Mouse (Mus musculus): Measurements from ENCODE around the gene Hist1h2ap. TPM values are rescaled to one million over a fixed set of nuclear protein-coding genes. Genes with fewer than 3 reads are reported as not detected.

Gene Hist1h2ap
- polyA plus RNA-seq, 1 experiment from 2014 or later = 4,141 TPM

Small RNAs within 50 kb of the gene (microRNA-seq; reads per million reads assigned to microRNA genes)
- gene Gm19658 = not detected
- gene Gm44346 = not detected
- not detected for gene Gm44466

Other genes starting within 250 kb of the Hist1h2ap start
- gene Olfr1362, start 219.5 kb downstream of the Hist1h2ap start, polyA plus RNA-seq (2014; fragmentation: Nextera tagmentation; extraction: Ambion mirVana) = not detected in 2 replicates
- not detected in 2 replicates for gene Olfr11, start 191.0 kb downstream of the Hist1h2ap start, polyA plus RNA-seq (2014; fragmentation: Nextera tagmentation; extraction: Ambion mirVana)
- 0.08 TPM in 1 of 2 replicates, not detected in the other for gene Olfr1361, start 170.1 kb downstream of the Hist1h2ap start, polyA plus RNA-seq (2014; fragmentation: Nextera tagmentation; extraction: Ambion mirVana)
- not detected in 2 replicates for gene Olfr1360, start 156.1 kb downstream of the Hist1h2ap start, polyA plus RNA-seq (2014; fragmentation: Nextera tagmentation; extraction: Ambion mirVana)
- not detected in 2 replicates for gene Olfr1359, start 135.4 kb downstream of the Hist1h2ap start, polyA plus RNA-seq (2014; fragmentation: Nextera tagmentation; extraction: Ambion mirVana)
- gene Hist1h2bl, start 117.4 kb downstream of the Hist1h2ap start, polyA plus RNA-seq (2014; fragmentation: Nextera tagmentation; extraction: Ambion mirVana) = 2.1 and 2.3 TPM in 2 replicates
- 13.2 and 19.5 TPM in 2 replicates for gene Hist1h2ai, start 117.1 kb downstream of the Hist1h2ap start, polyA plus RNA-seq (2014; fragmentation: Nextera tagmentation; extraction: Ambion mirVana)
- gene Hist1h3h, start 115.8 kb downstream of the Hist1h2ap start, polyA plus RNA-seq (2014; fragmentation: Nextera tagmentation; extraction: Ambion mirVana) = 5.6 and 23.9 TPM in 2 replicates
- 4.3 and 4.6 TPM in 2 replicates for gene Hist1h2bm, start 111.5 kb downstream of the Hist1h2ap start, polyA plus RNA-seq (2014; fragmentation: Nextera tagmentation; extraction: Ambion mirVana)
- 1.1 and 1.4 TPM in 2 replicates for gene Hist1h4j, start 98.4 kb downstream of the Hist1h2ap start, polyA plus RNA-seq (2014; fragmentation: Nextera tagmentation; extraction: Ambion mirVana)
- gene Hist1h4k, start 83.0 kb downstream of the Hist1h2ap start, polyA plus RNA-seq (2014; fragmentation: Nextera tagmentation; extraction: Ambion mirVana) = 1.8 and 2.3 TPM in 2 replicates
- 8.1 and 9.3 TPM in 2 replicates for gene Hist1h2ak, start 79.7 kb downstream of the Hist1h2ap start, polyA plus RNA-seq (2014; fragmentation: Nextera tagmentation; extraction: Ambion mirVana)
- 2.1 and 3.2 TPM in 2 replicates for gene Hist1h2bn, start 79.4 kb downstream of the Hist1h2ap start, polyA plus RNA-seq (2014; fragmentation: Nextera tagmentation; extraction: Ambion mirVana)
- 15.4 and 16.9 TPM in 2 replicates for gene Hist1h1b, start 52.9 kb downstream of the Hist1h2ap start, polyA plus RNA-seq (2014; fragmentation: Nextera tagmentation; extraction: Ambion mirVana)
- 228 and 229 TPM in 2 replicates for gene Hist1h3i, start 50.1 kb downstream of the Hist1h2ap start, polyA plus RNA-seq (2014; fragmentation: Nextera tagmentation; extraction: Ambion mirVana)
- gene Hist1h2an, start 46.3 kb downstream of the Hist1h2ap start, polyA plus RNA-seq (2014; fragmentation: Nextera tagmentation; extraction: Ambion mirVana) = 11.7 and 14.0 TPM in 2 replicates
- 2.2 and 2.6 TPM in 2 replicates for gene Hist1h2bp, start 46.0 kb downstream of the Hist1h2ap start, polyA plus RNA-seq (2014; fragmentation: Nextera tagmentation; extraction: Ambion mirVana)
- 20.3 and 20.8 TPM in 2 replicates for gene Hist1h2bq, start 23.3 kb downstream of the Hist1h2ap start, polyA plus RNA-seq (2014; fragmentation: Nextera tagmentation; extraction: Ambion mirVana)
- not detected in 2 replicates for gene Hist1h2ao, start 23.0 kb downstream of the Hist1h2ap start, polyA plus RNA-seq (2014; fragmentation: Nextera tagmentation; extraction: Ambion mirVana)
- gene Hist1h4m, start 21.8 kb downstream of the Hist1h2ap start, polyA plus RNA-seq (2014; fragmentation: Nextera tagmentation; extraction: Ambion mirVana) = not detected in 2 replicates
- 10.5 and 15.6 TPM in 2 replicates for gene Hist1h4n, start 1.3 kb downstream of the Hist1h2ap start, polyA plus RNA-seq (2014; fragmentation: Nextera tagmentation; extraction: Ambion mirVana)
- 20.0 TPM in 2 replicates for gene Hist1h2br, start 236 bp upstream of the Hist1h2ap start, polyA plus RNA-seq (2014; fragmentation: Nextera tagmentation; extraction: Ambion mirVana)
- gene Zfp184, start 111.6 kb upstream of the Hist1h2ap start, polyA plus RNA-seq (2014; fragmentation: Nextera tagmentation; extraction: Ambion mirVana) = 22.1 and 25.9 TPM in 2 replicates
- 0.16 and 0.19 TPM in 2 replicates for gene Pom121l2, start 147.7 kb upstream of the Hist1h2ap start, polyA plus RNA-seq (2014; fragmentation: Nextera tagmentation; extraction: Ambion mirVana)
- 0.21 and 0.27 TPM in 2 replicates for gene Prss16, start 176.2 kb upstream of the Hist1h2ap start, polyA plus RNA-seq (2014; fragmentation: Nextera tagmentation; extraction: Ambion mirVana)
- 6.6 and 16.2 TPM in 2 replicates for gene Hist1h2ah, start 202.1 kb upstream of the Hist1h2ap start, polyA plus RNA-seq (2014; fragmentation: Nextera tagmentation; extraction: Ambion mirVana)
- 6.2 and 10.8 TPM in 2 replicates for gene Hist1h2bk, start 202.4 kb upstream of the Hist1h2ap start, polyA plus RNA-seq (2014; fragmentation: Nextera tagmentation; extraction: Ambion mirVana)
- 25.5 and 29.2 TPM in 2 replicates for gene Hist1h4i, start 207.9 kb upstream of the Hist1h2ap start, polyA plus RNA-seq (2014; fragmentation: Nextera tagmentation; extraction: Ambion mirVana)
- gene Hist1h2ag, start 209.4 kb upstream of the Hist1h2ap start, polyA plus RNA-seq (2014; fragmentation: Nextera tagmentation; extraction: Ambion mirVana) = 51.6 and 61.4 TPM in 2 replicates
- 12.4 and 13.1 TPM in 2 replicates for gene Hist1h2bj, start 209.7 kb upstream of the Hist1h2ap start, polyA plus RNA-seq (2014; fragmentation: Nextera tagmentation; extraction: Ambion mirVana)